Mouse (Mus musculus): ENCODE results near the gene Hist1h4d. TPM values are rescaled to one million over a fixed set of nuclear protein-coding genes. Genes with fewer than 3 reads are reported as not detected.
"Not testable (repeated sequence)": the region's sequence is repeated elsewhere in the genome, so short reads cannot be mapped to it uniquely, and the experiment has no call there.

Gene Hist1h4d
- polyA plus RNA-seq, 1 experiment: 0.47 TPM

DNA sequence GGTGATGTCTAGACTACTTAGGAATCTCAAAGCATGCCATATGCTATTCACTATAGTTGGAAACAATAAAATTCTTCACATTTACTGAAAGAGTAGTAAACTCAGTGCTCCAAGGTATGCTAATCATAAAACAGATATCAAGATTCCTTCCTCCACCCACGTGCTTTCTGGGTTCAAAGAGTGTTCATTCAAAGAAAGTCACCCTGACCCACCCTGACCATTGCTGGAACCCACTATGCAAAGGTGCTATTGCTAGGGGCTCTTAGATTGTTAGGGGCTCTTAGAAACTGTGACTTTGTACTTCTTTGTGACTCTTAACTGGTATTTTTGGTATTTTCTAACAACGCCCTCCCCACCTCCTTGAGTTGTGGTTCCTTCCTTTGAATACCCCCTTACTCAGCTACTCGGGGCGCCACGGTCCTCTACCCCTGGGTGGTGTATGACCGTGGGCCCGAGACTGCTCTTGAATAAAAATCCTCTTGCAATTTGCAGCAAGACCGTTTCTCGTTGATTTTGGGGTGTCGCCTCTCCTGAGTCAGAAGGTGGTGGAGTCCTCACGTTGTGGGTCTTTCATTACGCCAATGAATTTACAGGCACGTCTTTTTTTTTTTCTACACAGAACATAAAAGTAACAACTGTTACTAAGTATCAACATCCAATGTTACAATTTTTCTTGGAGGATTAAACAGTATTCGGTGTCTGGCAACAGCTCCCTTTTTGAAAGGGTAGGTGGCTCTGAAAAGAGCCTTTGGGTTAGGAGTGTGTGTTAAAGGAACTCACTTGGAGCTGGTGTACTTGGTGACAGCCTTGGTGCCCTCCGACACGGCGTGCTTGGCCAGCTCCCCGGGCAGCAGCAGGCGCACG lies 8.1 kb upstream of the Hist1h4d start:
- DNase-seq (ENCODE audit: low spot score): not testable (repeated sequence)

DNA sequence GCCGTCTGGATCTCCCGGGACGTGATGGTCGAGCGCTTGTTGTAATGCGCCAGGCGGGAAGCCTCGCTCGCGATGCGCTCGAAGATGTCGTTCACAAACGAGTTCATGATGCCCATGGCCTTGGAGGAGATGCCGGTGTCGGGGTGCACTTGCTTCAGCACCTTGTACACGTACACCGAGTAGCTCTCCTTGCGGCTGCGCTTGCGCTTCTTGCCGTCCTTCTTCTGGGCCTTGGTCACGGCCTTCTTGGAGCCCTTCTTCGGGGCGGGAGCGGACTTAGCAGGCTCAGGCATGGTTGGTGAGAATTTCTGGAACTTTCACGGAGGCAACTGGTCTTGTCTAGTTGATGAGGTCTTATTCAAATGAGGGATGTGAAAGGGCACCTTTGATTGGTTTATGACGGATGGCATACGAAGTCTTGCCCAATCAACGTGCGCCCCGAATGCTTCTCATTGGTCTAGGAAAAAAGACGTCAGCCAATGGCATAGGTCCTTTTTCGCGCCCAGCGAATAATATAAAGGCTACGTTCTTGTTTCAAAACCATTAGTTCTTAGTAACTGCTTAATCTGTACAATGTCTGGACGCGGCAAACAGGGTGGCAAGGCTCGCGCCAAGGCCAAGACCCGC lies 7.4 kb upstream of the Hist1h4d start, which contains the start of the genes Hist1h2bf and Hist1h2ad:
TSS of gene Hist1h2bf (minus strand) at position 299 of the 627 bp plus-strand sequence.
TSS of gene Hist1h2ad (plus strand) at position 484 of the 627 bp plus-strand sequence.
- not testable (repeated sequence) for DNase-seq (ENCODE audit: low spot score)

- DNase-seq (ENCODE audit: low spot score): not testable (repeated sequence)
Observed at GRCm38 (mm10) chr13:23574546-23575170, 6.7 kb upstream of the Hist1h4d start.

DNA sequence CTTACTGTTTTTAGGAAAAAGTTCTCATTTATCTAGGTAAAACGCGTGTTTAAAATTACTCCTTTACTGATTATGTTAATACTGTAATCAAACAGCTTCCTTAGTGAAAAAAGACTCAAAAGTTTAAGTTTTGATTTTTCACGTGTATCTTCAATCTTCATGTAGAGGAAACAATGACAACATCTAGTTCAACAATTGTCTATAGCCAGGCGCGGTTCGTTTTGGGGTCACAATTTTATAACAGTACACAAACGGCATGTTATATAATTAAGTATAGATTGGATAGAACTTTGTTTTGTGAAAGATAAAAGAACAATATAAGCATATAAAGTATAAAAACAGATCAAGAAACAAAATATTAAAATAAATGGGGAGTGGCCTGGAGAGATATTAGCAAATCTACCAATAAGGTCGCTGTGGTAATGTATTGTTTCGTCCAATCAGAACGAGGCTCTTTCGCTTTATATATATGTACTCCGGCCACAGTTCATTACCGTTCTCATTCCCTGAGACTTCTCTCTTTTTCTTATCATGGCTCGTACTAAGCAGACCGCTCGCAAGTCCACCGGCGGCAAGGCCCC lies 6.0 kb upstream of the Hist1h4d start, which contains the start of gene Hist1h3d:
TSS of gene Hist1h3d (plus strand) at position 493 of the 581 bp plus-strand sequence.
- DNase-seq (ENCODE audit: low spot score): no peak

GRCm38 (mm10) chr13:23575864-23576313 lies 5.5 kb upstream of the Hist1h4d start:
- DNase-seq (ENCODE audit: low spot score): not testable (repeated sequence)

- DNase-seq (ENCODE audit: low spot score): no peak
Observed at GRCm38 (mm10) chr13:23576351-23576881, 5.0 kb upstream of the Hist1h4d start.

GRCm38 (mm10) chr13:23576906-23577639 lies 4.3 kb upstream of the Hist1h4d start:
- DNase-seq (ENCODE audit: low spot score): no peak

DNA sequence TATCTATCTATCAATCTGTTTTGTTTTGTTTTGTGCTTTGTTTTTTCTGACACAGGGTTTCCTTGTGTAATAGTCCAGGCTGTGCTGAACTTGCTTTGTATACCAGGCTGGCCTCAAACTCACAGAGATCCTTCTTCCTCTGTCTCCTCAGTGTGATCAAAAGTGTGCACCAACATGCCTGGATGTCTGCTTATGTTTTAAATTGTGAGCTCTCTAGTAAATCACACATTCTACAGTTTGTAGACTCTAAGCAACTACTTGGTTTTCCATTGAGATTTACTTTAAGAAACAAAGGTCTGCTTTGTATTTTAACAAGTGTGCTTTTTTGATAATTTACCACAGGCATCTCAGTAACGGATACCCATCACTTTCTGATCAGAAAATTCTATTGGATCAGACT lies 3.6 kb upstream of the Hist1h4d start:
- no peak for DNase-seq (ENCODE audit: low spot score)

- no peak for DNase-seq (ENCODE audit: low spot score)
Observed at GRCm38 (mm10) chr13:23582219-23583056, 1.0 kb downstream of the Hist1h4d start.

GRCm38 (mm10) chr13:23583387-23584068 lies 2.1 kb downstream of the Hist1h4d start:
- no peak for DNase-seq (ENCODE audit: low spot score)

DNA sequence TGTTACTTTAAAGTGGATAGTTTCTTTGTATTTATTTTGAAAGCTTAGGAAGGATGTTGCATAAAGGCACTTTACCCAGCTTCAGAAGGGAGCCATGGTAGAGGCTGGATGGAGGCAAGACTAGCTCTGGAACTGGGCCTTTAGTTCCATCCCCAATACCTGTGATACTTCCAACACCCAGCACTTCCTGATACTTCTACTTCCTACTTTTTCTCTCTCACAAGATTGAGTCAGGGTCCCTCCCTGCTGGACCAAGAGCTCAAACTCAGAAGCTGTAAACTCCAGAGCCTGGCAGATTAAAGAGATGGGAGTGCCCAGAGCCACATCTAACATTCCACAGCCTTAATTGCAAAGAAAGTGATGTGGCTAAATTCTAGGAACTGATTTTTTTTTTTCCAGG lies 2.9 kb downstream of the Hist1h4d start:
- no peak for DNase-seq (ENCODE audit: low spot score)

DNA sequence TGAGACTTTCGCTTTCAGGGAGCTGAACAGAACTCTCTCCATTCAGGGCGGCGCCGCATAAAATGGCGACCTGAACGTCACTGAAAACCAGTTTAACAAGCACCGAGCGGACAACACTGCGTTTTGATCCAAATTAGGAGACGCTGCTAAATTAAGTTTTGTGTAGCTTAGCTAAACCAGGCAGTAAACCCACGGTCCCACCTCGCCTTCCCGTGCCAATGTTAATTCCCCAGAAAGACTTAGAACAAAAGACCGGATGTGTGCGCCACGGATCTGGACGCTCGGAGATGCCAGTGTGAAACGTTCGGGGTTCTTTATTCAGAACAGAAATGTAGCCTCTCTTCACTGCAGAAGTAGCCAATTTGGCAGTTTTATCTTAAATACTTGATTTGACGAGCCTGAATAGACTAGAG lies 3.6 kb downstream of the Hist1h4d start:
- DNase-seq (ENCODE audit: low spot score): peak; percentile 65

- peak; percentile 48 for DNase-seq (ENCODE audit: low spot score)
Observed at GRCm38 (mm10) chr13:23585442-23586098, 4.2 kb downstream of the Hist1h4d start.

DNA sequence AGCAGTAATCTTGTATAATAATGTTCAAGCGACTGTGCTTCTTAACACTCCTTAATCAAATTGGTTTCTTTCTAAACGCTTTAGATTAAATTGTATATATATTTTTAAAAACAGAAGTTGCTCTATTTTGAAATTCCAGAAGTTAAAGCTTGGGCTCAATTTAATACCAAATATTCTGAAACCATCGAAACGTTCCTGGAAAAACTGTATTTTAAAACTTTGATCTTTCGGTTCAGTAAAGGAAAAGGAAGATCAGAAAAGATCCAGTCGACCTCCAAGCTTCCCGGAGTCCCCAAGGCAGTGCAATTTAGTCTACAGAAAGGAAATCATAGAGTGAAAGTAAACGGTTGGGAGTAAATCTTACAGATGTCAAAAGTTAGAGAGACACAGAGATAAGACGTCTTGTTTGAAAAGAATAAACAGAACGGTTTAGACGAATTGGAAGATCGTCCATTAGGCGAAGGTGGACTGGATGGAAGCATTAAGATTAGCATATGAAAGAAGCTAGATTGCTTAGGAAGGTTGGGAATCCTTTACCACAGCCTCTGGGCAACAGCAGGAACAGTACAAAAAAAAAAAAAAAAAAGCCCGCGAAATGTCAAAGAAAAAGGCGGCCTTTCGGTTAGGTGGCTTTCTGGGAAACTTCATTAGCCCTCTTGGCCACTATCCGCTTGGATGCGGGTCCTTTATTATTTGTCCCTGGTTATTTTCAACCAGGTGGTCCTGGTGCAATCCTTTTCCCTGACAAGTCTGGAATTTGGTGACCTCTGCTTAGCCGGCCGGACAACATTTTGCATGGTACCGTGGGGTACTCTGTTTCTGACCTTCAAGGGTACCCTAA lies 4.9 kb downstream of the Hist1h4d start:
- no peak for DNase-seq (ENCODE audit: low spot score)

DNA sequence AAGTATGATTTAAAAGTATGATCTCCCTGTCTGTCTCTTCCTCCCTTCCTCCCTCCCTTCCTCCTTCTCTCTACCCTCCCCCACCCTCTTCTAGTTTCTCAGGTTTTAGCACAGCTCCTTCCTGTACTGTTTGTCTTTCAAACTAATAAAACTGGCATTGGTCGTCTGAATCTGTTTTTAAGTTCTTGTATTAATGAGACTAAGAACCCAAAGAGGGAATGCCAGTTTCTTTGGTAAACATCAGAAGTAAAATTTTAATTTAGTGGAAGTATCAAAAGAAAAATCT lies 5.5 kb downstream of the Hist1h4d start:
- no peak for DNase-seq (ENCODE audit: low spot score)

DNA sequence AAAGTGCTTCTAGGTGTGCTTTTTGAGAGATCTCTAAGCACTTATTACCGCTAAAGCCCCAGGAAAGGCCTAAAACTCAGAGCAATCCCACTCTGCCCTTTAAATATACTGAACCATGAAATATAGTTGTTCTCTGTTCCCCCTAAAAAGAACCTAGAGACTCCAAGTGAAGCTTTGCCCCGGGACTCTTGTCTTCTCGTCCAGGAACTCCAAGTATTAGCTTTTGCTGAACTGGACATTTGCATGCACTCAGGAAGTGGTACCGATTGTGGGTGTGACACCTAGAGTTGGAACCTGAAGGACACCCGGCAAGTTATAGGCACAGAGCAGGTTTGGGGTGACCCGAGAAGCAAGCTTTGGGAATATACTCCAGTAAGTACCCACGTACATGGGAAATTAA lies 9.8 kb downstream of the Hist1h4d start:
- DNase-seq (ENCODE audit: low spot score): no peak

DNA sequence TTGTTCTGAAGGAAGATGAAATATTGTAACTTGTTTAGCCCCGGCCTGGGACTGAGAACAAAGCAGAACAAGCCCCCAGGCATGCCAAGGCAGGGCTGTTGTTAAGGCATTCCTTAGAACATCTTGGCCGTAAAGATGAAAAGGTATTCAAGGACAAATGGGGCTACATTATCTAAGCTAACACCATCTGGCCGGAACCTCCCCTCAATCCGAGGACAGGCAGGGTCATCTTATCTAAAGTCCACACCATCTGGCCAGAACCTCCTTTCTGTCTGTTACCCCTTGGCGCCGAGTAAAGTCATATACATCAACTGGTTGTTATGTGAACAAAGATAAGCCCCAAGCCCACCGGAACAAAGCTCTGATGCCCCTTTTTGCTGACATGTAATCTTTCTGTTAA lies 10.5 kb downstream of the Hist1h4d start:
- DNase-seq (ENCODE audit: low spot score): not testable (repeated sequence)

DNA sequence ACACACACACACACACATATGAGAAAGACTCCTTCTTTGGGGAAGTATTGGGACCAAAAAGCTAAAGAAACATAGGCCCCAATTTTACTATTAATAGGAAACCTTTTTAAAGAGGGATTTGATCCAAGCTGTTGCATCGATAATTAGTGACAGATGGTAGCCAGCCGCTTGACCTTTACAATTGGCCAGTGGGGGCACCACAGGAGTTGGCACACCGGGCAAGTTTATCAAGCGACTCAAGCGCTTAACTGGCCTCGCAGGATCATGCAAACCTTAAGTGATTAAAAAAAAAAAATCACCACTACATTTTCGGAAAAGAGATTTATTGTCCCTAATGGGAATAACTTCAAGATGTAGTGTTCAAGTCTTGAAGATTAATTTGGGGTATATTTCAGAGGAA lies 11.2 kb downstream of the Hist1h4d start:
- no peak for DNase-seq (ENCODE audit: low spot score)

Data from urinary bladder, adult 2 months (tissue).